Mouse (Mus musculus): ENCODE measurements at regions not wholly inside any gene's neighbourhood (a gene's known extent, or its start where the extent isn't known, plus 50 kb on each side); places are given as distances from the start of the nearest gene placed in this dataset.
A peak's percentile ranks its signal among the peaks of the same experiment; 100 is the strongest.

DNA sequence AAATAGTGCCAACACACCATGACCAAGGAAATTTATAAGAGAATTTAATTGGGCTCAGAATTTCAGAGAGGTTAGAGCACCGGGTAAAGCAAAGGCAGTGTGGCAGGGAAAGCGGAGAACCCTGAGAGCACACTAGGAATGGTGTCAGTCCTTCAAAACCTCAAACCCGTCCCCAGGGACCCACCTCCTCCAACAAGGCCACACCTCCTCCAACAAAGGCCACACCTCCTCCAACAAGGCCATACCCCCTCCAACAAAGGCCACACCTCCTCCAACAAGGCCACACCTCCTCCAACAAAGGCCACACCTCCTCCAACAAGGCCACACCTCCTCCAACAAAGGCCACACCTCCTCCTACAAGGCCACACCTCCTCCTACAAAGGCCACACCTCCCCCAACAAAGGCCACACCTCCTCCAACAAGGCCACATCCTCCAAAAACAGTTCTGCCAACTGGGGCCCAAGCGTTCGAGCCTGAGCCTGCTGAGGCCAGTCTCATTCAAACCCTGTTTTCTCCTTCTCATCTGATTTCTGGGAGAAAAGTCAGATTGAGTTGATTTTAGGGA is 109.8 kb upstream of the Zfp217 start:
- DNase-seq, result no peak

- DNase-seq, result no peak
Measured at GRCm38 (mm10) chr2:170255997-170256396, 108.1 kb upstream of the Zfp217 start.

- no peak for DNase-seq
Measured at GRCm38 (mm10) chr2:170255533-170255932, 107.6 kb upstream of the Zfp217 start.

DNA sequence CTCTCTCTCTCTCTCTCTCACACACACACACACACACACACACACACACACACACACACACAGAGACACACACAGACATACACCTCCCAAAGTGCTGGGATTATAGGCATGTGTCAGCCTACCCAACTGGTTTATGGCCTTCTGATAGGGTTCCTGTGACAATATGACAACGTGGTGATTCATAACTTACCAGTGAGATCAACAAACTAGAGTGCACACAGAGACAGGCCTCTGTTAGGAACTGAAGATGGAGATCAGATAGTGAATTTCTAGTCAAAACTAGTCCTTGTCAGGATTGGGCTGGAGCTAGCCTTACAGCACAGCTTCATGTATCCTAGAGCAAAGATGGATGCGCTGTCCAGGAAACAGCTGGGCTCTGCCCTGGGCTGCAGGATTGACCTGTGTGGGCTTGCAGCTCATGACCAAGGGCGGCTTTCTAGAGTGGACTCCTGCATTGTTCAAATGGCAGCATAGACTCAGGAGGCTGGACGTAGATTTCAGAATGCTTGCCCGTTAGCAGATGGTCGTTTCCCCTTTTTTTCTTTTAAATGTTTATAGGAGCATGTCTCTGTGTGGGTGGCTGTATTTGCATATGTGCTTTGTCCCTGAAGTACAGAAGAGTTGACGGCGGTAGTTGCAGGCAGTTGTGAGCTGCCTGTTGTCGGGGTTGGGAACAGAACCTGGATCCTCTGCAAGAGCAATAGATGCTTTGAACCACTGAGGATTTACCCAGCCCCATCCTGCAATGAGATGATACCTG is 106.0 kb upstream of the Zfp217 start:
- DNase-seq, result no peak

DNA sequence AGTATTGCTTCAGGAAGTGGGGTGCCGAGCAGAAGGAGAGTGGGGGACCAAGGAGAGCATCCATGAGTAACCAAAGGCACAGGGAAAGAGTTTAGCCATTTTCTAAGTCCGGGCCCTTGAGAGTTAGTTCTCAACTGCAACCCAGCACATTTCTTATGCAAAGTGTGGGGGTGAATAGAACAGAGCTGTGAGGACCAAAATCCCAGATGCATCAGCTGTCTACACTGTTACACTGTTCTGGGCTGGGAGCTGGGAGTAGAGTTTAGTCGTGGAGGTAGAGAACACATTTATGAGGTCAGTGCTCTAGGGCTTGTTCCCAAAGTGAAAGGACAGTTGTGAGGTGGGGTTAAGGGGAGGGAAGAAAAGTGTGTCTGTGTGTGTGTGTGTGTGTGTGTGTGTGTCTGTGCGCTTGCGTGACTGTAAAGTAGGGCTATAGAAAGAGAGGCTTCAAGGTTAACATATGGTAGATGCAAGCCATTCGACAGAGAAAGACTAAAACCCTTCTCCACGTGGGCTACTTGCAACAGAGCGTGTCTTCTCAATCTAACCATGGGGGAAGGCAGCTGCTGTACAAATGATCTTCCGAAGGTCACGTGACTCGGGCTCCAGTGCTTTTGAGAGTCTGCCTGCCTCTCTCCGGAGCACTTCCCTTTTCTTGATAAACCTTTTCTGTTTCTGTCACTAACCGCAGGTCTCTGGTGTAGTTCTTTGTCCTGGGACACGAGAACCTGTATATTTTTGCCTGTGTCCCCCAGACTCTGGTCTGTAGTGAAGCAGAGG is 104.5 kb upstream of the Zfp217 start:
- peak; percentile 33 to 51 for DNase-seq

- DNase-seq, result no peak
Measured at GRCm38 (mm10) chr2:170250680-170251079, 102.8 kb upstream of the Zfp217 start.

- DNase-seq, result peak in 1 of 2 experiments; percentile 19
Measured at GRCm38 (mm10) chr2:170247702-170248445, 100.0 kb upstream of the Zfp217 start.

DNA sequence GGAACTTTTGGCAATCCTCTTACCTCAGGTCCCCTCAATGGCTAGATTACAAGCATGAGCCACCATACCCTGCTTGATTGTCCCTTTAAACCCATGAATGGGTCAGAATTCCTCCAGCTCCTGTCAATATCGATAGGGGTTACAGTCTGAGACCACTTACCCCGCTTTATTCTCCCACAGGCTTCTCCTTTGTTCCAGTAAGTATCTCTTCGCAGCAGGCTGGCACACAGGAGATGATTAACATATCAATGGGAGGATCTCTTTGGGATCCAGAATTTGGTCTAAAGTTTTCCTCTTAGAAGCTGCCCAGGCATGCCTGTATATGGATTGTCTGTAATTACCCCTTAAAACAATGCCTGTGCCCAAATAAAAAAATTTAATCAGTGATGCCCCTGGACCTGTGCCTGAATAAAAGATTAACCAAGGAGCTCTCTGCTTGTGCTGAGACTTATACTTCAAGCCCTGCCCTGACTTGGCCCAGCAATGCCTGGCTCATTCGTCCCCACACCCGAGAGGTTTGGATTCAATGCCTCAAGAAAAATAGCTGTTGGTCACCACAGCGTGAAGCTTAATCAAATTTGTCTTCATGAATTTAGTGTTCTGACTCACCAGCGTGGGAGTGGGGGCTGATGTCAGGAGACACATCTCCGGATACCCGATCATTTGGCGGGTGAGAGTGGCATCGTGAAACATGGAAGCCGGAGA is 97.9 kb upstream of the Zfp217 start:
- DNase-seq, result peak in 1 of 2 experiments; percentile 26

DNA sequence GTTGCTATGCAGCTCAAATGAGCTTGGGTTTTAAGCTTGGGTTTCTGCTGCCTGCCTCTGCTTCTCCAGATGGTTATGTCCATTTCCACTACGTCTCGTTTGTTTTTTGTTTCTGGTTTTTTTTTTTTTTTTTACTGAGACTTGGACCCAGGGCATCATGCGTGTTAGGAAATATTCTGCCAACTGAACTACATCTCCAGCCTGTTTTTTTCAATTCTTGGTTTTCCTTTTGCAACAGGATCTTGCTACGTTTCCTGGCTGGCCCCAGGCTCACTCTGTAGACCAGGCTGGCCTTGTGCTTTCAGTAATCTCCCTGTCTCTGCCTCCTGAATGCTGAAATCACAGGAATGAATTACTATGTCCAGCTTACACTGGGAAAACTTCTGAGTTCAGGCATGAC is 96.2 kb upstream of the Zfp217 start:
- DNase-seq, result no peak

DNA sequence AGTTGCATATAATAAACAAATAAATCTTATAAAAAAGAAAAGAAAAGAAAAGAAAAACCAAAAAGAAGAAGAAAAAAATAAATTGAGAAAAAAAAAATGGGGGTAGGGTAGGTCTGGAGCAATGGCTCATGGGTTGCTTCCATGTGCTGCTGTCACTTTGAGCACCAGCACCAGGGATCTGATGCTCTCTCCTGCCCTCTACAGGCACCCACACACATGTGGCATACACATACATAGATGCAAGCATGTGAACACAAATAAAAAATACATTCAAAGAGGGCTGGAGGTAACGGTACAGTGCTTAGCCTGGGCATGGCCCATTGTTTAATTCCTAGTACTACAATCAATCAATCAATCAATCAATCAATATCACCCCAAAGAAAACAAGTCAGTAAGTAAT is 90.1 kb upstream of the Zfp217 start:
- DNase-seq, result peak in 1 of 2 experiments; percentile 46

DNA sequence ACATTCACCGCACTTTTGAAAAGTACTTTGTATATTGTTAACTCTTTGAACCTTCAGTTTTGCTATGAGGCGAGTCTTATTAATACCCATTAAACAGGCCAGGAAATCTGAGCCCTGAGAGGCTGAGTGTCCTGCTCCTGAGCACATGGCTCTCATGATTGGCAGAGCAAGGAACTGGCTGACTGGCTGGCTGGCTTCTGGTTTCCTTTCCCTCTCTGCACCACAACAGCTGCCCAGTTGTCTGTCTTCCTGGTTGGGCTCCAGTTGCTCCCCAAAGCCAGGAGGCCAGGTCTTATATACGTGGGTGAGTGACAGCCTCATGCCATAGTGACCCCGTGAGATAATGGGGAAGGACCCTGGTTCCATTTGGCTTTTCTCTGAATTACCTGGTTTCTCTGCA is 85.5 kb upstream of the Zfp217 start:
- peak in 1 of 2 experiments; percentile 22 for DNase-seq

GRCm38 (mm10) chr2:170229461-170230080 is 81.7 kb upstream of the Zfp217 start:
- peak in 1 of 2 experiments; percentile 12 for DNase-seq

DNA sequence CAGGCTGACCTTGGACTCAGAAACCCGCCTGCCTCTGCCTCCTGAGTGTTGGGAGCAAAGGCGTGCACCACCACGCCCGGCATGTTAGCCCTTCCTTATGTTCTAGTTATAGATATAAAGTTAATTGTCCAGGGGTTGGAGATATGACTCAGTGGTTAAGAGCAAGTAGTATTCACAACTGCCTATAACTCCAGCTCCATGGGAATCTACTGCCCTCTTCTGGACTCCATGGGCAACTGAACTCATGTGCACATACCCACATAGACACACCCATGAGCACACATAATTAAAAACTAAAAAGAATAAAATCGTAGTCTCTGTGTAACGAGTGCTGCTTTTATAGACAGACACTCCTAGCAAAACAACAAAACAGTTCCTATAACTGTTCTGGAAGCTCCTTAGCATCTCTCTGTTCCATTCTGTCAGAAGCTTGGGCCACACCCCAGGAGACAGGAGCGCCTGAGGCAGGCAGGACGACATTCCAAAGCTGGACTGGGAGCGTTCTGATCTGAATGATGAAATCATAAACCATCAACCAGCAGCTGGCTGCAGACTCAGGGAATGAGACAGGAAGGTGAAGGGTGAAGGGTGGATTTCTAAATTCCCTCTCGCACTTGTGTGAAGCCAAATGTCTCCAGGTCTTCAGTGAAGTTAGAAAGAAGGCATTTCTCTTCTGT is 80.6 kb upstream of the Zfp217 start:
- peak in 1 of 2 experiments; percentile 18 for DNase-seq

GRCm38 (mm10) chr2:170223872-170224271 is 76.0 kb upstream of the Zfp217 start:
- no peak for DNase-seq

GRCm38 (mm10) chr2:170222819-170223218 is 74.9 kb upstream of the Zfp217 start:
- DNase-seq, result no peak

DNA sequence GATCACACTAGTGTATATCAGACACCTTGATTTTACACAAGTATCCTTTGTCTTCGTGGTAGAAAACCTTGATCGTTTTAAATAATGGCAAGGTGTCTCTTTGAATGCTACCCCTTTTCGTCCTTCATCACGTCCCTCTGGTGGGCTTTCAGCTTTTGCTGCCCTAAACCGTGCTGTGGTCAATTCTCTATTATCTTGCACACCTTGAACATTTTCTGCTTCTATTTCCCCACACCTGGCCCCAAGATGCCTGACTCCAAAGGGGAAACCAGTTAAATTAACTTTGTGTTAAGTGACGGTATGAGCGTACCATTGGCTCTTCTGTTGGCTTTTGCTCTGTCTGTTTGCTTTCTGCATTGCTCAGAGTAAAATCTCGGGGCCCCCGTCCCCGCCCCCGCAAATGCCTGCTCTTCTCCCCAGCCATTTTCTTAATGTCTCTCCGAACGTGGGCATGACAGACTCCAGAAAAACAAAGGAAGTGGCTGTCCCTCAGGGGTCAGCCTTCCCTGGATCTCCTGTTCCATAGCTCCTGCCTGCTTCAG is 74.2 kb upstream of the Zfp217 start:
- no peak for DNase-seq

- DNase-seq, result peak; percentile 35 to 61
Measured at GRCm38 (mm10) chr2:170220871-170221369, 73.0 kb upstream of the Zfp217 start.

- DNase-seq, result no peak
Measured at GRCm38 (mm10) chr2:170220443-170220842, 72.5 kb upstream of the Zfp217 start.

DNA sequence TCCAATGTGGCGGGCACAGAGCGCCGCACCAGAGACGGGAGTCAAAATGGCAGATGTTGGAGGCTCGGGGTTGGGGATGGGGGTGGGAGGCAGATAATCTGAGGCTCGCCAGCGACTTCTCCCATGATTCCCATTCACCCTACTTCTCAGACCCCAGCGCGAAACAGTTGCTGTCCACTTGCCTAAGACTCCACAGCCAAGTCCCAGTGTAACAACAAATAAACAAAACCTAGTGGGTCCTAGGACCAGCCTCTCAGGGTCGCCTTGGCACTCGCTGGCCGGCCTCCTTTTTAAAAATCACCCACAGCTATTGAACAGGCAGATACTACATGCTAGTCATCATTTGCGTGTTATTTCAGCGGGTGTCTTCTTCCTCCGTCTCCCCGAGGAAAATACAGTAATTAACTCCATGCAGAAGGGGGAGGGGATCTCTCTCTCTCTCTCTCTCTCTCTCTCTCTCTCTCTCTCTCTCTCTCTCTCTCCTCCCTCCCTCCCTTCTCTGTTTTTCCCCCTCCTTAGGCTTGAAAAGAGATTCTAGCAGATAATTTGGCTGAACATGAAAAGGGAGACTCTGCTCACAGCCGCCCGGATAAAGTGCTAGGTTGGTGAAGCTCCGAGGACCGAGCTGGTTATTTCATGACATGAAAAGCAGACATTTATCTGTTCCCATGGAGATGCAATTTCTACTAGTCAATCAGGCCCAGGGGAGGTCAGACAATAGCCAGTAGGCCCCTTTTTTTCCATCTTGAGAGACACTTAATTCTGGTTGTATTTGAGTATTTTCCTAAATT is 71.9 kb upstream of the Zfp217 start:
- no peak for DNase-seq

- DNase-seq, result no peak
Measured at GRCm38 (mm10) chr2:170219161-170219581, 71.3 kb upstream of the Zfp217 start.

Data from kidney, postnatal 25 days (tissue).